Mouse (Mus musculus): ENCODE results near the gene Scube1. TPM values are rescaled to one million over a fixed set of nuclear protein-coding genes. Genes with fewer than 3 reads are reported as not detected.

Scube1 gene
- polyA plus RNA-seq, 1 experiment from 2014 or later, result 33.6 TPM

DNA sequence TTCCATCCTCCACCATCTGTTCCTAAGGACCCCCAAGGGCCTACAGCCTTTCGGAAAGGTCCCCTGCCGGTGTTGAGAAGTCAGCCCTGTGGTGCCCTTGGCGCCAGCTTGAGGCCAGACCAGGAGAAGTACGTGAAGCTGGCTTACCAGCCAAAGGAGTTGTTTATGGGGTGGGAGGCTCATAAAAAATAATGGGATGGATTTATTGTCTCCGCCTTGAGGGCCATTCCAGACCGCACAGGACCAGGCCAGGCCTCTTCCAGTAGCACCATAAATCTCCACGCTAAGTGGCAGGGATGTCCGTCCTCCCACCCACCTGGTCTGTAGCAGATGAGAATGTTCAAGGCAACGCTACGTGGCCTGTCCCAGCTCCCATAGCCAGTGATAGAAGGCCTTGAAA, 58.4 kb downstream of the Scube1 start:
- ATAC-seq (ENCODE audit: insufficient number of reproducible peaks, insufficient read depth, low FRiP score, low TSS enrichment, low read depth), result peak; percentile 58
- Histone ChIP-seq H3K4me2 (peak overlapping the region; percentile 11; the same call in 1 of the 2 replicates), H3K4me1 (replicated peaks) (peaks cover 53% of the 10 kb centered on the region), H3K9ac (replicated peaks) (no peak overlapping the region), H3K4me3 (replicated peaks) (no peak overlapping the region), H3K27ac (no peak overlapping the region), H3K27me3 (peaks cover 64% of the 10 kb centered on the region), H3K9me3 (no peaks in the 10 kb centered on the region), H3K36me3 (no peaks in the 10 kb centered on the region)
- WGBS, result 11% methylated on average over 10 of the region's 10 CpGs

- ATAC-seq (ENCODE audit: insufficient number of reproducible peaks, insufficient read depth, low FRiP score, low TSS enrichment, low read depth), result peak; percentile 24; the same call in 1 of the 2 replicates
- Histone ChIP-seq H3K4me1 (replicated peaks) (peaks cover 53% of the 10 kb centered on the region), H3K27me3 (peaks cover 60% of the 10 kb centered on the region), H3K9me3 (no peaks in the 10 kb centered on the region), H3K9ac (replicated peaks) (no peak overlapping the region), H3K4me2 (0 out of 2 replicates have a peak overlapping the region, but pooled peaks have one; percentile 11), H3K36me3 (no peaks in the 10 kb centered on the region), H3K4me3 (replicated peaks) (no peak overlapping the region), H3K27ac (no peak overlapping the region)
- WGBS, result 39% methylated on average over 6 of the region's 6 CpGs
These were observed 58.8 kb downstream of the Scube1 start for GRCm38 (mm10) chr15:83665993-83666392.

DNA sequence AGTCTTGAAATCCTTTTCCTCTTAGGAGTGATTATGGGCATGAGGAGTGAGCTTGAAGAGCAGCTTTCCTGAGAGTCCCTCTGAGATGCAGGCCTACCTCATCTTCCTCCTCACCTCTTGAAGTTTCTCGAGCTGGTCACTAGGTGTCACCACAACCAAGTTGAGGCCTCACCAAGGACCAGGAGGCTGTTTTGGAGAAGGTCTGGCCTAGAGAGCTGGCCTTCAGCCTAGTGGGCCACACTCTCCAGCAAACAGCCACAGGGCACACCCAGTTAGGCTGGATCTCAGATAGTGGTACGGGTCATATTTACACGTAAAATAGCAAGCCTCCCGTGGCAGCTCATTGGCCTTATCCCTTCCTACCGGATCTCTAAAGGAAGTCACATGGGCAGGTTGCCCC, 60.1 kb downstream of the Scube1 start:
- 46% methylated on average over 5 of the region's 5 CpGs for WGBS
- H3K4me1 ChIP-seq (replicated peaks), result peaks cover 53% of the 10 kb centered on the region
- H3K4me2 ChIP-seq, result no peak overlapping the region
- H3K9ac ChIP-seq (replicated peaks), result no peak overlapping the region
- H3K9me3 ChIP-seq, result no peaks in the 10 kb centered on the region
- no peak overlapping the region for H3K27ac ChIP-seq
- H3K36me3 ChIP-seq, result no peaks in the 10 kb centered on the region
- no peak overlapping the region for H3K4me3 ChIP-seq (replicated peaks)
- peaks cover 56% of the 10 kb centered on the region for H3K27me3 ChIP-seq
- no peak for ATAC-seq (ENCODE audit: insufficient number of reproducible peaks, insufficient read depth, low FRiP score, low TSS enrichment, low read depth)

- Histone ChIP-seq H3K4me1 (replicated peaks) (peaks cover 49% of the 10 kb centered on the region), H3K36me3 (no peaks in the 10 kb centered on the region)
- 72% methylated on average over 4 of the region's 4 CpGs for WGBS
These were observed 61.8 kb downstream of the Scube1 start for GRCm38 (mm10) chr15:83663066-83663465.

GRCm38 (mm10) chr15:83662106-83662505, 62.7 kb downstream of the Scube1 start:
- H3K27me3 ChIP-seq, result peaks cover 41% of the 10 kb centered on the region
- WGBS, result 38% methylated on average over 7 of the region's 7 CpGs
- H3K36me3 ChIP-seq, result no peaks in the 10 kb centered on the region
- ATAC-seq (ENCODE audit: insufficient number of reproducible peaks, insufficient read depth, low FRiP score, low TSS enrichment, low read depth), result no peak
- no peak overlapping the region for H3K27ac ChIP-seq
- H3K4me1 ChIP-seq (replicated peaks), result peaks cover 39% of the 10 kb centered on the region
- H3K9me3 ChIP-seq, result no peaks in the 10 kb centered on the region
- H3K4me3 ChIP-seq (replicated peaks), result no peak overlapping the region
- H3K9ac ChIP-seq (replicated peaks), result no peak overlapping the region
- no peak overlapping the region for H3K4me2 ChIP-seq

More at GRCm38 (mm10) chr15:83663066-83663465, 61.8 kb downstream of the Scube1 start:
- no peak for ATAC-seq (ENCODE audit: insufficient number of reproducible peaks, insufficient read depth, low FRiP score, low TSS enrichment, low read depth)
- no peak overlapping the region for H3K4me3 ChIP-seq (replicated peaks)
- H3K27me3 ChIP-seq, result peaks cover 49% of the 10 kb centered on the region
- H3K27ac ChIP-seq, result no peak overlapping the region
- no peak overlapping the region for H3K4me2 ChIP-seq
- no peak overlapping the region for H3K9ac ChIP-seq (replicated peaks)
- H3K9me3 ChIP-seq, result no peaks in the 10 kb centered on the region

DNA sequence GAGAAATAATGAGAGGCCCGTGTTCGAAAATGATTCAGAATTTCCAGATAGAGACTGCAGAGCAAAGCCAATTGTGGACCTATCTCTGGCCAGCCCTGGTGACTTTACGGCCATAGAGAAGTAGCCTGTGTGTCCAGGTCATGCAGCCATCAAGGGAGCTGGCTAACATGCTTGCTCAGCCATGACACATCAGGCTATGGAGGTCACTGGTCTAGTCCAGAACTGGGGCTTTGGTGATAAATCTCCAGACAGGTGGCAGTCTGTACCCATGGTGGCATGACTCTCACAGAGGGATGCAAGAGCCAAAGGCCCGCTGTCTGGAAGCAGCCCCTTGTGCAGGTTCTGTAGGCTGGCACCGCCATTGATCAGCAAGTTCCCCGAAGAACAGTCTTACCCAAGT, 82.3 kb downstream of the Scube1 start:
- no peaks in the 10 kb centered on the region for H3K9me3 ChIP-seq
- H3K4me3 ChIP-seq (replicated peaks), result no peak overlapping the region
- H3K9ac ChIP-seq (replicated peaks), result no peak overlapping the region
- peaks cover 22% of the 10 kb centered on the region; the same call in 1 of the 2 replicates for H3K36me3 ChIP-seq
- 0 out of 2 replicates have a peak, but pooled peaks cover 2% of the 10 kb centered on the region for H3K27me3 ChIP-seq
- no peak overlapping the region for H3K4me2 ChIP-seq
- WGBS, result 93% methylated on average over 6 of the region's 6 CpGs
- peaks cover 45% of the 10 kb centered on the region for H3K4me1 ChIP-seq (replicated peaks)
- no peak overlapping the region for H3K27ac ChIP-seq
- ATAC-seq (ENCODE audit: insufficient number of reproducible peaks, insufficient read depth, low FRiP score, low TSS enrichment, low read depth), result no peak

GRCm38 (mm10) chr15:83640208-83640607, 84.6 kb downstream of the Scube1 start:
- Histone ChIP-seq H3K9me3 (no peaks in the 10 kb centered on the region), H3K4me3 (replicated peaks) (no peak overlapping the region), H3K36me3 (peaks cover 28% of the 10 kb centered on the region; the same call in 1 of the 2 replicates), H3K4me1 (replicated peaks) (peaks cover 45% of the 10 kb centered on the region), H3K4me2 (no peak overlapping the region), H3K9ac (replicated peaks) (no peak overlapping the region), H3K27me3 (0 out of 2 replicates have a peak, but pooled peaks cover 2% of the 10 kb centered on the region), H3K27ac (no peak overlapping the region; the same call in 1 of the 2 replicates)
- ATAC-seq (ENCODE audit: insufficient number of reproducible peaks, insufficient read depth, low FRiP score, low TSS enrichment, low read depth), result no peak
- 12% methylated on average over 4 of the region's 4 CpGs for WGBS

DNA sequence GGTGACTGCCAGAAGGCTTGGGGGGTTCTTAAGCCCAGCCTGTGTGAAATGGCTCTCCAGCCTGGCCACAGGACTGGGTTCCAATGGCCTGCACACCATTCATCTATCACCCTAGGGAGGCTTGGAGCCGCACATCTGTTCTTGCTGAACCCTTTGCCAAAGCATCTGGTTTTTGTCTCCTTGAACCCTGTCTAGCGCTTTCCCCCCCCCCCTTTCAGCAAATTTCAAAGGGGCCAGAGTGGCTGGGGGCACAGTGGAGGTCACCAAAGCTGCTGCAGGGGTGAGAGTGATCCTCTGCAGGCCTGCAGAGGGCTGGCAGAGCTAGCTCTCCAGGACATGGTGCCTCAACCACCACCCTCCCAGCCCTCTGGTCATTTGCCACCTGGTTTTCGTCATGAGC, 85.7 kb downstream of the Scube1 start:
- ATAC-seq (ENCODE audit: insufficient number of reproducible peaks, insufficient read depth, low FRiP score, low TSS enrichment, low read depth), result peak; percentile 31; the same call in 1 of the 2 replicates
- no peak overlapping the region for H3K9ac ChIP-seq (replicated peaks)
- H3K27ac ChIP-seq, result peak overlapping the region; percentile 45; the same call in 1 of the 2 replicates
- peaks cover 42% of the 10 kb centered on the region for H3K4me1 ChIP-seq (replicated peaks)
- H3K4me2 ChIP-seq, result peak overlapping the region; percentile 13; the same call in 1 of the 2 replicates
- peaks cover 20% of the 10 kb centered on the region; the same call in 1 of the 2 replicates for H3K36me3 ChIP-seq
- H3K27me3 ChIP-seq, result 0 out of 2 replicates have a peak, but pooled peaks cover 2% of the 10 kb centered on the region
- no peaks in the 10 kb centered on the region for H3K9me3 ChIP-seq
- 7% methylated on average over 3 of the region's 3 CpGs for WGBS
- no peak overlapping the region for H3K4me3 ChIP-seq (replicated peaks)

GRCm38 (mm10) chr15:83638196-83638899, 86.5 kb downstream of the Scube1 start:
- Histone ChIP-seq H3K9ac (replicated peaks) (no peak overlapping the region), H3K27ac (peak overlapping the region; percentile 45; the same call in 1 of the 2 replicates), H3K4me1 (replicated peaks) (peaks cover 42% of the 10 kb centered on the region), H3K9me3 (no peaks in the 10 kb centered on the region), H3K4me2 (no peak overlapping the region), H3K4me3 (replicated peaks) (no peak overlapping the region), H3K36me3 (peaks cover 12% of the 10 kb centered on the region; the same call in 1 of the 2 replicates), H3K27me3 (0 out of 2 replicates have a peak, but pooled peaks cover 2% of the 10 kb centered on the region)
- 51% methylated on average over 20 of the region's 20 CpGs for WGBS
- ATAC-seq (ENCODE audit: insufficient number of reproducible peaks, insufficient read depth, low FRiP score, low TSS enrichment, low read depth), result no peak

- H3K9ac ChIP-seq (replicated peaks), result no peak overlapping the region
- H3K9me3 ChIP-seq, result no peaks in the 10 kb centered on the region
- 0 out of 2 replicates have a peak, but pooled peaks cover 1% of the 10 kb centered on the region for H3K27me3 ChIP-seq
- 45% methylated on average over 6 of the region's 6 CpGs for WGBS
- peaks cover 21% of the 10 kb centered on the region for H3K36me3 ChIP-seq
- H3K27ac ChIP-seq, result no peak overlapping the region
- no peak overlapping the region for H3K4me3 ChIP-seq (replicated peaks)
- H3K4me1 ChIP-seq (replicated peaks), result peaks cover 42% of the 10 kb centered on the region
- no peak for ATAC-seq (ENCODE audit: insufficient number of reproducible peaks, insufficient read depth, low FRiP score, low TSS enrichment, low read depth)
- H3K4me2 ChIP-seq, result no peak overlapping the region
These were observed 88.1 kb downstream of the Scube1 start for GRCm38 (mm10) chr15:83636759-83637158.

GRCm38 (mm10) chr15:83635251-83635650, 89.6 kb downstream of the Scube1 start:
- Histone ChIP-seq H3K36me3 (peaks cover 35% of the 10 kb centered on the region), H3K9ac (replicated peaks) (no peak overlapping the region), H3K4me3 (replicated peaks) (no peak overlapping the region), H3K27ac (no peak overlapping the region), H3K9me3 (peaks cover 5% of the 10 kb centered on the region; the same call in 1 of the 2 replicates), H3K4me1 (replicated peaks) (peaks cover 34% of the 10 kb centered on the region), H3K27me3 (no peaks in the 10 kb centered on the region), H3K4me2 (no peak overlapping the region)
- 56% methylated on average over 3 of the region's 3 CpGs for WGBS
- ATAC-seq (ENCODE audit: insufficient number of reproducible peaks, insufficient read depth, low FRiP score, low TSS enrichment, low read depth), result no peak
